Mouse (Mus musculus) right cerebral cortex, postnatal 25 days (tissue): Measurements from ENCODE around the gene Maco1.
A peak's percentile ranks its signal among the peaks of the same experiment; 100 is the strongest.

Experiments used
- DNase-seq: peaks from one replicate; pipeline ENCODE4 v3.0.0; 2022

Gene Maco1

GRCm38 (mm10) chr4:134853259-134853636, at the start of gene Maco1:
Gene Maco1 (minus strand): TSS chr4:134853345.
- DNase-seq: peak; percentile 100

- no peak for DNase-seq
Observed at GRCm38 (mm10) chr4:134901126-134901525, 48.0 kb upstream of the Maco1 start.

GRCm38 (mm10) chr4:134897256-134897655, 44.1 kb upstream of the Maco1 start:
- DNase-seq: no peak

- peak; percentile 50 for DNase-seq
Observed at GRCm38 (mm10) chr4:134892096-134892495, 39.0 kb upstream of the Maco1 start.

- no peak for DNase-seq
Observed at GRCm38 (mm10) chr4:134884364-134884763, 31.2 kb upstream of the Maco1 start.

GRCm38 (mm10) chr4:134883808-134884207, 30.7 kb upstream of the Maco1 start:
- DNase-seq: no peak

GRCm38 (mm10) chr4:134883266-134883665, 30.1 kb upstream of the Maco1 start:
- DNase-seq: no peak

- no peak for DNase-seq
Observed at GRCm38 (mm10) chr4:134880041-134880440, 26.9 kb upstream of the Maco1 start.

- DNase-seq: peak; percentile 59
Observed at GRCm38 (mm10) chr4:134879410-134879981, 26.4 kb upstream of the Maco1 start.

GRCm38 (mm10) chr4:134876171-134876570, 23.0 kb upstream of the Maco1 start:
- no peak for DNase-seq

GRCm38 (mm10) chr4:134871950-134872349, 18.8 kb upstream of the Maco1 start:
- no peak for DNase-seq

GRCm38 (mm10) chr4:134871477-134871876, 18.3 kb upstream of the Maco1 start:
- no peak for DNase-seq

- no peak for DNase-seq
Observed at GRCm38 (mm10) chr4:134869815-134870375, 16.8 kb upstream of the Maco1 start.

GRCm38 (mm10) chr4:134869068-134869730, 16.1 kb upstream of the Maco1 start:
- DNase-seq: no peak

- no peak for DNase-seq
Observed at GRCm38 (mm10) chr4:134868490-134868889, 15.3 kb upstream of the Maco1 start.

- DNase-seq: no peak
Observed at GRCm38 (mm10) chr4:134868065-134868464, 14.9 kb upstream of the Maco1 start.

- DNase-seq: no peak
Observed at GRCm38 (mm10) chr4:134867661-134868060, 14.5 kb upstream of the Maco1 start.

GRCm38 (mm10) chr4:134867213-134867612, 14.1 kb upstream of the Maco1 start:
- no peak for DNase-seq

GRCm38 (mm10) chr4:134865789-134866188, 12.6 kb upstream of the Maco1 start:
- no peak for DNase-seq

- no peak for DNase-seq
Observed at GRCm38 (mm10) chr4:134865340-134865739, 12.2 kb upstream of the Maco1 start.

GRCm38 (mm10) chr4:134863937-134864729, 11.0 kb upstream of the Maco1 start, which contains the start of gene Rhd:
Gene Rhd (plus strand): TSS chr4:134864536.
- DNase-seq: no peak

- DNase-seq: no peak
Observed at GRCm38 (mm10) chr4:134862996-134863395, 9.9 kb upstream of the Maco1 start.

- no peak for DNase-seq
Observed at GRCm38 (mm10) chr4:134861884-134862283, 8.7 kb upstream of the Maco1 start.

GRCm38 (mm10) chr4:134858494-134858893, 5.3 kb upstream of the Maco1 start:
- no peak for DNase-seq
